Mouse (Mus musculus): ENCODE results near the gene St3gal6.
"Not testable (repeated sequence)": the region's sequence is repeated elsewhere in the genome, so short reads cannot be mapped to it uniquely, and the experiment has no call there.

Gene St3gal6

DNA sequence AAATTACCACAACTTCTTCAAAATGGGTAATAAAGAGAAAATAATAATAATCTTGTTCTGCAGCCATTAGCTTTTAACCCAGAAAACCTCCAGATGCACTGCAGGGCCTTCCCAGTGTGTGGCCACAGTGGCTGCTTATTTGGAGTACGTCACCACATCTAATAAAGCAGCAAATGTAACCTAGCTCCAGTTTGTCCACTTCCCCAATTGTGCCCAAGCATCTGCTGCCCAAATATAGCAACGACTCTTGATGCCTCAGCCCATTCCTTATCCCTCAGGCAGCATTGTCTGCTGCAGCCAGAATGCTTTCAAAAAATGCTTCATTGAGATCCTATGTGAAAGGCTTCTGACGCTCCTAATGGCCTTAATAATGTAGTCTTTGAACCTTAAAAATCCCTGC lies 49.2 kb downstream of the St3gal6 start:
- DNase-seq = no peak

DNA sequence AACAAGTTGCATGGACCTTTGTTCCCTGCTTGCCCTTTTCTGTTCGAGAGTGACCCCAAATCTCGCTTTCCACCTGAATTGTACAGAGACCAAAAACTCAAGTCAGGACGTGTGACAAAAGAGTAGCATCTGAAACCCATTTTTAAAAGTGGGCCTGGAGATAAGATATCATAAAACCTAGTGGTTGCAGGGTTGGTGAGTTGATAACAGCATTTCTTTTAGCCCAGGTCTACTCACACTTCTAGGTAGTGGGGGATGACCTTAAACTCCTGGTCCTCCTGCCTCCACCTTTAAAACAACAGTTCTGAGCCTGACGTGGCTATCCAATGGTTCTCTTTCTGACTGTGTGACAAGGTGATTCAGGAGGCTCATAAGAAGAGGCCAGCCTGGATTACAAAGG lies 53.2 kb downstream of the St3gal6 start:
- DNase-seq = no peak

DNA sequence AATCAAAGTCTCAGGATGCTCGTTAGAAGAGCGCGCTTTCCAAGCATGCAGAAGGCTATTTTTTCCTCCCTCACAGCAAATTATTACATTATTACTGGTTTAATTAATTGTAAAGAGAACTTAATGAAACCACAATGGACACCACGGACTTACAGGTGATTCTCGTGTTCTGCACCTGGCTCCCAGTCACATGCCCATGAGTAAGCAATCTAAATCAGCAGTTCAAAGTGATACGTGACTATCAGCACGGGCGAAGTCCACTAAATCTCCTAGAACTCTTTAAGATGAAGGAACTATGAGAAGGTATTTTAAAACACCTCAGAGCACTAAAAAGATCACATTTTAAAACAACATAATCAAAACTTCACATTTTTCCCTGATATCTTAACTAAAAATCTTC lies 54.0 kb downstream of the St3gal6 start:
- DNase-seq = no peak

DNA sequence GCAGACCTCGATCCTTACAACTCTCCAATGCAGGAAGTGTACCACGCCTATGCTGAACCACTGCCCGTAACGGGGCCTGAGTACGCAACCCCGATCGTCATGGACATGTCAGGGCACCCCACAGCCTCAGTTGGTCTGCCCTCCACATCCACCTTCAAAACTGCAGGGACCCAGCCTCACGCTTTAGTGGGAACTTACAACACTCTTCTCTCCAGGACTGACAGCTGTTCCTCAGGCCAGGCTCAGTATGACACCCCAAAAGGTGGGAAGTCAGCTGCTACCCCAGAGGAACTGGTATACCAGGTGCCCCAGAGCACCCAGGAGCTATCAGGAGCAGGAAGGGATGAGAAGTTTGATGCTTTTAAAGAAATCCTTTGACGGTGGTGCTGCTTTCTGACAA lies 58.6 kb downstream of the St3gal6 start:
- DNase-seq = no peak

DNA sequence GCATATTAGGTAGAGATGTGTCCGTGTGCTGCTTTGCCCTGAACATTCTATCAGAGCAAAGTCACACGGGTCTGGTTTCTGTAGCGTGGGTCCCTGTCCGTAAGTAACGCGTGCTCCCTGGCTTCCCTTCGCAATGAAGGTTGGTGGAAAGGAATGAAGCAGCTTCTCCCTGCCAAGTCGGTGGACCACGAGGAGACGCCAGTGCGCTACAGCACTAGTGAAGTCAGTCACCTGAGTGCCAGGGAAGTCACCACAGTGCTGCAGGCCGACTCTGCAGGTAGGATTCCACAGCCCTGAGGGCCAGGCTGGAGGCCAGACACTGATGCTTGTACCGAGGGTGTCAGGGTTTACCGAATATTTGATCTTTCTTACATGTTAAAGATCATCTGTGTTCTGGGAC lies 60.0 kb downstream of the St3gal6 start:
- DNase-seq = no peak

DNA sequence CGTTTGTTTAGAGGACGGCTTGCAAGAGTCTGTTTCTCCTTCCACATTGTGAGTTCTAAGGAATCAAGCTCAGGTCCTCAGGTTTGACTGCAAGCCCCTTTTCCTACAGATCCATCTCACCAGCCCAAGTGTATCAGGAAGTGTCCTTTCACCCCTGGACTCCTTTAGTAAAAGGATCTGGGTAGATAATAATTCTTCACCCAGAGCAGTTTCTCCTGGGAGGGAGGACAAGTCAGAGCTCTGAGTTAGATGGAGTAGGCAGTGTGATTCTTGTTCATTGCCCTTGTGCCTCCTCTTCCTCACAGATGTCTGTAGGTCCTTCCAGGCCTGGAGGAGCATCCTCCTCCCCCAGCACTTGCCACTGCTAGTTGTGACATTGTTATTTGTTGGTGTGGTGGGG lies 61.5 kb downstream of the St3gal6 start:
- DNase-seq = no peak

DNA sequence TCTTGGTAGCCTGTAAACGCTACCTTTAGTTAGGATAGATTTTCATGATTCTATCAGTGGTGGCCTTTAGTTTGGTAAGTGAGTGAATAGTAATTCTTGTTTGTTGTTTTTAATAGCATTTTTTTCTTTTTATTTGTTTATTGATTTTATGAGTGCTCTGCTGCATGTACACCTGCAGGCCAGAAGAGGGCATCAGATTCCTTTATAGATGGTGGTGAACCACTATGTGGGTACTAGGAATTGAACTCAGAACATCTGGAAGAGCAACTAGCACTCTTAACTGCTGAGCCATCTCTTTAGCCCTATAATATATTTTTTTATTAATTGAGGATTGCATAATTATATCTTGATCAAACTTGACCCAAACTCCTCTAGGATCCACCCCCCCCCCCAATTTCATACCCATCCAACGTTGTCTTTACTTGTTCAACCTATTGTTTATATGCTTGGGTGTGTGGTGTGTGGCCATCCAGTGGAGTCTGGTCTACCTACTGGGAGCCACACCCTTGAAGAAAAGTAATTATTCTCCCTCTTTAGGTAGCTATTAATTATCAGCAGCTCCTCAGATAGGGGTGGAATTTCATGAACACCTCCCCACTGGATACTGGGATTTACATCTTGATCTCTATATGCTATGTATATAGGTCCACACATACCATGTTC lies 62.1 kb downstream of the St3gal6 start:
- DNase-seq = no peak

DNA sequence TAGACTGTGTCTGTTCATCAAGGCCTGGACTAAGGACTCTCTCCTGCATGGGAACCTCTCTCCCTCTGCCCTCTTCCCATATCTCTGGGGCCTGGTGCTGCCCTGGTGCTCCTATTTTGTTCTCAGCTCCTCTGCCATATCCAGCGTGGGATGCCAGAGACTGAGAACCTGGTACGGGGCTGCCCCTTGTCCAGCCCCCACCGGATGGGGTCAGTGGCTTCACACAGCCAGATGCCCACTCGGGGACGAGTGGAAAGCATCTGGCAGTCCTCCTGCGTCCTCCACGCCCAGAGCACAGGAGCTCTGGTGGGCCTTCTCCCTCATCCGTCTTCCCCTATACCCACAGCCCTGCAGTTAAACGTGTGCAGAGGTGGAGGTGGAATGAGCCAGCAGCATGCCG lies 63.7 kb downstream of the St3gal6 start:
- DNase-seq = no peak

DNA sequence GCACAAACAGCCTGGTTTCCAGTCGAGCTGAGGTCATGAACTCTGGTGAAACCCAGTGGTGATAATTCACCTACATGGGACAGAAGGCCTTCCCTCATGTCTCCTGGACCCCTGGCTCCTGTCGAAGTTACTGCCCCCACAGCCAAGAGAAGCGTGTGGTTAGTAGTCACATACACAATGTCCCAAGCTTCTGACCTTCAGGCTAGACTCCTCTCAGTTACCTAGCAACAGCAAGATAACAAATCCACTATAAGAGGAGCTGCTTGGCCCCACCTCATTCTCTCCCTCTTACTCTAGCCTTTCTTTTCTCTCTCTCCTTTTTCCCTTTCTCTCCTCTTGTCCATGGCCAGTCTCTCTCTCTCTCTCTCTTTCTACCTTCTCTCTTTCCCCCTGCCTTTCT lies 64.1 kb downstream of the St3gal6 start:
- DNase-seq = not testable (repeated sequence)

DNA sequence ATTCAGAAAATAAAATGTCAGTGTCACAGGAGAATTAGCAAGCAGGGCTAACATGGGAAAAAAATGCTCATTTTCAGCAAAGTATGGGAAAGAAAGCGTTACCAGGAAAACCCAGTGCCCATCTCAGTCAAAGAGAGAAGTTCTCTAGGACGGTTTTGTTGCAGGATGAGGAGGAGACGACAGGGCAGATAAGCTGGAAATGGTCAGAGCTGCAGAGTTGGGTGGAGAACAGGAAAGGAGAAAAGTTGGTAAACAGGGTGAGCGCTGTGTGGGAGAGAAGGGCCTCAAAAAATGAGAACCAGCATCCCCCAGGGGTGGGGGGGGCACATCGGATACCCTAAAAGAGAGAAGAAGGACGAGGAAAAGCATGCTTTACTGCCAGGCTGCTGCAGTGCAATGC lies 67.1 kb downstream of the St3gal6 start:
- no peak for DNase-seq

DNA sequence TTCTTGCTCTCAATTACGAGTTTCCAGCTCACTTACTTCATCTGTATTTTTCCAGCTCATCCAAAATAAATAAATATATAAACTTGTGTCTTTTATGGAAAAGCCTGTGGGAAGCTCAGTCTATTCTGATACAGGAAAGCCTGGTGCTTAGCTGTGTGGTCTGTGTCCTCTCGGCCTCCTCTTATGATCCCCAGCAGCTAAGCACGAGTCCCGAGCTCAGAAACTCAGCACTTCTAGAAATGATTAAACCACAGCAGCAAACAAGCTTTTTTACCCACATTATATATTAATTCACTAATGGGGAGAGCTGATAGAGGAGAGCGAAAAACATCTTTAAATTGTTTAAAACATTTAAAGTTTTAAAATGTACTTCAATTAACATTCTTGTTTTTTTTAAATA lies 67.6 kb downstream of the St3gal6 start:
- DNase-seq = no peak

DNA sequence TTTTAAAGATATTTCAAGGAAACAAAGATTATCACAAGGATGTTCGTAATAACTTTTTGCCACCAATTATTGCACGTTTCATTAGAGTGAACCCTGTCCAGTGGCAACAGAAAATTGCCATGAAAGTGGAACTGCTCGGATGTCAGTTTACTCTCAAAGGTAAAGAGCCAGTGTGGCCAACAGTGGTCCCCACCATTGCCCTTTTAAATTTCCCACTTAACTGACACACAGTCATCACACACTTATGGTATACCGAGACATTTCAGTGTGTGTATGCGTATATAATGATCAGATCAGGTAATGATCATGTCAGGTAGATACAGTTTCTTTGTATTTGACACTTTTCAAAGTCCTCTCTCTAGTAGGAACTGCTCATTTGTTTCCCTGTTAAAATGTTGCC lies 68.9 kb downstream of the St3gal6 start:
- no peak for DNase-seq

DNA sequence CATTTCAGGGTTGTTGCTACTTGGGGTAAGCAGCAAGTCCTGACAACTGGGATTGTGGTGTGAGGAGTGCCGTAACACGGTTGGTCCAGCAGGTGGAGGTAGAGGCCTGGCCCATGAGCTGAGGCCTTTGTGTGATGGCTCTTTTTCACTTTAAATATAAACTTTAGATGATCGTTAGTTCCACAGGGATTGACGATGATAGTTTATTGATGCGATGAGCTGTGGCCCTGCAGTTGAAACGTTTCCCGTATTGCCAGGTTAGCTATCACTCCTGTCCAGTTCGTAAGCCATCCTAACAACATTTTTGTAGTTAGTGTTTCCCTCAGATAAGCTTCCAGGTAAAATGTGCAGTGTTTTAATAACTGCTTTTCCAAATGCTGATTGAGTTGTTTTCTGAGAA lies 69.4 kb downstream of the St3gal6 start:
- peak; percentile 39 to 60 for DNase-seq

DNA sequence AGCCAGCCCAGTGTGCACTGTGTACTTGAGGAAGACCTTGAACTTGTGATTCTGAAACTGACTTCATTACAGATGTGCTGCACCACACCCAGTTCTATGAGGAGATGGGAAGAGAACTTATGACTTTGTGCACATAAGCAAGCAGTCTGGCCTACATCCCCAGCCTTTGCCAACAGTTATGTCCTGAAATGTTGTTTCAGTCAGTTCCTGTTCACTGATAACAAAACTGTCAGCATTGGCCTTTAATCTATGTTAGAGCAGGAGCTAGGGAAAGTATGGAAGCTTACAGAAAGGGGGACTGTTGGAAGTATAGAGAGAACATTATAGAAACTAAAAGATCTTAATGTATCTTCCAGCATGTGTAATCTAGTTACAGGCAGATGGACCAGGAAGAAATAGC lies 70.2 kb downstream of the St3gal6 start:
- no peak for DNase-seq

DNA sequence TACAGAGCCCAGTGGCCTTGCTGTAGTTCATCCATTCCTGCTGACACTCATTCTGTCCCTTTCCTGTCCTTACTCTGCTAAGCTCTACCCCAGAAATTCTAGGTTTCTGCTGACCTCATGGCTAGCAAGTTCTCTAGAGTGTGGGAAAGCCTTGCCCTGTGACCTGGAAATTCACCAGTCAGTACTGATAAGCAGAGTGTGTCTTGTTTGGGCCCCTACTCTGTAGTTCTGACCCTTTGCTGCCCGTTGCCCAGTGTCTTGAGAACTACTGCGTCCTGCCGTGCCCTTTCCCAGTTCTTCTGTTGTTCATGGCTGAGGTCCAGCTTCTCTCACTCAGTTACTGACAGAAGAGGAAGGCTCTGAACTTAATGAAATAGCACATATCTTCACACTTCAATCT lies 70.9 kb downstream of the St3gal6 start:
- DNase-seq = no peak

DNA sequence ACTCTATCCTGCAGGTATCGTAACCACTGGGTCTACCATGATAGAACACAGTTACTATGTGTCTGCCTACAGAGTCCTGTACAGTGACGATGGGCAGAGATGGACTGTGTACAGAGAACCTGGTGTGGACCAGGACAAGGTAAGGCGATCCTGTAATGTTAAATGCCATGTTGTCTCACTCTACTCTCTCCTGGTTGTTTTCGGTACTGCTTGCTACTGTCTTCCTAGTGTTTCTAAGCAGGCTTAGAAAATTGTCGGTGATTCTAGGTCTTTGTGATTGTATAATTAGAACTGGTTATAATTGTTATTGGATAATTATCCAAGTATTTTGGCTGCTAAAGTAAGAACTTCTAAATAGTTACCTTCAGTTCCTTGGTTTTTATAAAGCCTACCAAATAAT lies 72.4 kb downstream of the St3gal6 start:
- no peak for DNase-seq

DNA sequence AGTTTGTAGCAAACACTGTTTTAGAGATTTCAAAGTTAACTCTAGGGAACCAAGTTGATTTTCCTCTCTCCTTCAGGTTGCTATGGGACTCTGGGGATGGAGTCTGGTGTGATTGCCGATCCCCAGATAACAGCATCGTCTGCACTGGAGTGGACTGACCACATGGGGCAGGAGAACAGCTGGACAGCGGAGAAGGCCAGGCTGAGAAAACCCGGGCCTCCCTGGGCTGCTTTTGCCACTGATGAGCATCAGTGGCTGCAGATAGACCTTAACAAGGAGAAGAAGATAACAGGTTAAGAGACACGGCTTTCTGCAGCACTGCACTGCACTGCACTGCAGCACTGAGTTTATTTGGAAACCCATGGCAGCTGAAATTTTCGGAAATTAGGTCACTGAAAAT lies 73.4 kb downstream of the St3gal6 start:
- DNase-seq = no peak

DNA sequence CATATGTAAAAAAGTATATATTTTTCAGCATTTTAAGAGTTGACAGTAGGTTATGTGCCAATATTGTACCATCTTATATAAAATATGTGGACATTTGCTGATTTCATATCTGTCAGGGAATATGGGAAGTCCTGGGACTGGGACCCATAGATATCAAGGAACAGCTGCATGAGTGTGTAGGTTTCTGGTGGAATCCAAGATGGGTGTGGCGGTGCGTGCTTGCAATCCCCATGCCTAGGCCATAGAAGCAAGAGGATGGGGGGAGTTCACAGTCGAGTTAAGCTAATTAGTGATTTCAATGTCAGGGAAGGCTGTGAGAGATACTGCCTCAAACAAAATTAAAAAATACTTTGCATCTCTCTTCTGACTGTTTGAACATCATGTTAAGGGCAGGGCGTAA lies 75.0 kb downstream of the St3gal6 start:
- no peak for DNase-seq

DNA sequence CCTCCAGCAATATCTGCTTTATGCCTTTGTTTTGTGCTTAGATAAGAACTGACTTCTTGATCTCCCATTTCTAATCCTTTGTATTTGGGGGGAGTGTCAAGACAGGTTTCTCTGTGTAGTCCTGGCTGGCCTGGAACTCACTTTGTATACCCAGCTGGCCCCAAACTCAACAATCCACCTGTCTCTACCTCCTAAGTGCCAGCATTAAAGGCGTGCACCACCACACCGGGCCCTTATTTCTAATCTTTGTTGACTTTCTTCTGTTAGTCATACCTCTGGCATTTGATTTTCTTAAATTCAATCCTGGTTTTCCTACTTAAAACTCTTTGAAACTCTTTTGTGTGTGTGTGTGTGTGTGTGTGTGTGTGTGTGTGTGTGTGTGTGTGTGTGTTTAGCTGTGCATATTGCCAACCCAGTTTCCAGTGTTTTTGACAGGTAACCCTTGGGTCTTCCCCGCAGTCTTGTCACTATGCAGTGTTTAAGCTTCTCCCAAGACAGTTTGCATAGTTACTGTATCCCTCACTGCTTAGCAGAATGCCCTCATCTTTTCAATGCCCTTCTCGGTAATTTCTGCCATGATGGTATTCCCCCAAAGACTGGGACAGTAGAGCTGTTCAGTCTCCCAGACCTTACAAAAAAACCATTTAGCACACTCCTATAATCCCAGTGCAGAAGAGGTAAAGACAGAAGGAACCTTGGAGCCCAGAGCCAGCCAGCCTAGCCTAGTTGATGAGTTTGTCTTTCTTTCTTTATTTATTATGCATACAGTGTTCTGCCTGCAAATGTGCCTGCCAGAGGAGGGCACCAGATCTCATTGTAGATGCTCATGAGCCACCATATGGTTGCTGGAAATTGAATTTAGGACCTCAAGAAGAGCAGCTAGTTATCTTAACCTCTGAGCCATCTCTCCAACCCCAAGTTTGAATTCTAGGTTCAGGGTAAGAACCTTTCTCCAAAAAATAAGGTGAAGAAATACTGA lies 77.5 kb downstream of the St3gal6 start:
- DNase-seq = no peak

DNA sequence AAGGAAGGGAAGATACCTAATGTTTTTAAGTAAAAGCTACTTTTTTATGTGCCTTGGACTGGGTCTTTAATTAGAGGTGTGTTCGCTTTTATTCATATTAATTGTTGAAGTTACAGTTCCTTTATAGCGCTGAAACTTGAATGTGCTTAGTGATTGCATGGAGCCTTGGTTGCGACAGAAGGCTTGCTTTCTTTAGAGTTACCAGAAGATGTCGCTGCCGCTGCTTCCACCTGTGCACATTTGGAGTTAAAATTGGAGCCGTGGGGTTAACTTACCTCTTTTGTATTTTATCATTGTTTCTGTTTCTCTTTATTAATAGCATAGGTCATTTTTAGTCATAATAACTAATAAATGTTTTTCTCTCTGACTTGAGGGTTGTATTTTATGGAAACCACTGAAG lies 79.3 kb downstream of the St3gal6 start:
- no peak for DNase-seq

DNA sequence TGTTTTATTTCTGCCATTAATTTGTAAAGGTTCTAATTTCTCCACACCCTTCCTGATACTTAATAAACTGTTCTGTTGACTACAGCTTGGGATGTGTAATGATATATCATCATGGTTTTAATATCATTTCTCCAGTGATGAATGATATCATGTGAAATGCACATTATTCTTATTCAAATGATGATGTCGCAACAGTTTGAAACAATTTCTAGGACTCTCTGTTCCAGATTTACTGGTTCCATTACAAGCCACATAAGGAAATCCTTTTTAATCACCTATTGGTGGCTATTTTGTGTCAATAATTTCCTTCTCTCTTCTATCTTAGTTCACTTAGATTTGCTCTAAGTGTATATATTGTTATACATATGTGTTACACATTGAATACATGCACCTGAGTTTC lies 91.7 kb downstream of the St3gal6 start:
- DNase-seq = no peak

DNA sequence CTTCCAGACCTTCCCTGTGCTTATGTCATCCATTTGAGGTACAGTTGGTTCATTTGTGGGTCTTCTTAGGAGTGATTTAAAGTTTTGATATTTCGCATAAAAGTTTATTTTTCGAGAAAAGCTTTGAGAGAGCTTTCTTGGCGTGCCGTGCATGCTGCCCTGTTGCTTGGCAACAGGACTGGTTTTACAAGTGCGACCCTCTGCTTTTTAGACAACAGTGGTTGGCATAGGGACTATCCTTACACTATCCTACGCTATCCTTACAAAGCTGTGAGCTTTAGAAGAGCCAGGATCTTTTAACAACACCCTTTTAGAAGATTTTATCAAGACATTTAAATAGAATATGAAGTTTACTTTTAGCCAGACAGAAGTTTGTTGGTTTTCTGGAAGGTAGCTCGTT lies 93.8 kb downstream of the St3gal6 start:
- no peak for DNase-seq

DNA sequence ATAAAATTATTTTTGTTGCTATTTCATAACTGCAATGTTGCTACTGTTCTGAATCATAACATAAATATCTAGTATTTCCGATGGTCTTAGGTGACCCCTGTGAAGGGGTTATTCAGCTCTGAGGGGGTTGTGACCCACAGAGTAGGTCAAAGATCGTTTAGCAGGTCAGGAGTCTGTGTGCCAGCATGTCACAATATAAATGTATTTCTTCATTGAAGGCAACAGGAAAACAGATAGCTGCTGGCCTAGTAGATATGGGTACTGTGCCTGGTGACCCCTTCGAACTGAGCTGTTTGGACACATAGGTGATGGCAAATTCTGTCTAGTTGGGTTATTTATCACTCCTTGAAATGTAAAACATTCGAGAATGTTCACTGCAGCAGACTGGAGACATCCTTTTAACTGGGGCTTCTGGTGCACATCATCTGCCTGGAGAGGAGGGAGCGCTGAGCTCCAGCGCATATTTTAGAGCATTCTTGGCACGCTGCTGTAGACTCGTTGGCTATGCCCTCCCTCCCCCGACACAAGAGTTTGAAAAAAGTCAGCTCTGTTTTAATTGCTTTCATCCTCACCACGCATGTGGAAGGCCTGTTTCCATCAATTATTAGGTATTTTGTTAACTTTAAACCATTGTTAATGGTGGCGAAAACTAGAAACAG lies 102.2 kb downstream of the St3gal6 start:
- no peak for DNase-seq
